Mouse (Mus musculus) limb, embryonic 13.5 days (tissue): ENCODE measurements around the gene Wnt3a. TPM values are rescaled to one million over a fixed set of nuclear protein-coding genes. Genes with fewer than 3 reads are reported as not detected.
A peak's percentile ranks its signal among the peaks of the same experiment; 100 is the strongest.

Experiments used
- ATAC-seq: fragments of 200-750 bp; cut with Nextera tagmentation; 2 replicates; pipeline ENCODE4 v1.8.0; 2017; ENCODE audit warnings: low read depth, moderate number of reproducible peaks, moderate TSS enrichment; ENCODE audit not compliant: low FRiP score
- H3K27ac ChIP-seq: fragments of 300-500 bp; sonication (generic); 2 replicates; pipeline ENCODE4 v1.5.1; 2015; ENCODE audit warnings: inconsistent platforms, mild to moderate bottlenecking, moderate library complexity
- H3K27me3 ChIP-seq: fragments of 300-500 bp; sonication (generic); 2 replicates; pipeline ENCODE4 v1.6.1; 2015; ENCODE audit warnings: mild to moderate bottlenecking, inconsistent platforms
- H3K36me3 ChIP-seq: fragments of 300-500 bp; sonication (generic); 2 replicates; pipeline ENCODE4 v1.6.1; 2015; ENCODE audit warnings: inconsistent platforms, mild to moderate bottlenecking, moderate library complexity
- H3K4me1 ChIP-seq: fragments of 300-500 bp; sonication (generic); 2 replicates; pipeline ENCODE4 v1.6.1; 2015; ENCODE audit warnings: inconsistent platforms
- H3K4me2 ChIP-seq: fragments of 300-500 bp; sonication (generic); replicated peaks from 2 replicates; pipeline ENCODE4 v1.6.1; 2015; ENCODE audit warnings: inconsistent platforms, mild to moderate bottlenecking, moderate library complexity
- H3K4me3 ChIP-seq: fragments of 300-500 bp; sonication (generic); 2 replicates; pipeline ENCODE4 v1.5.1; 2015; ENCODE audit warnings: moderate library complexity, mild to moderate bottlenecking, inconsistent platforms
- H3K9ac ChIP-seq: fragments of 300-500 bp; sonication (generic); 2 replicates; pipeline ENCODE4 v1.6.1; 2015; ENCODE audit warnings: mild to moderate bottlenecking, inconsistent platforms
- H3K9me3 ChIP-seq: fragments of 300-500 bp; sonication (generic); 2 replicates; pipeline ENCODE4 v1.6.1; 2016; ENCODE audit warnings: inconsistent platforms
- WGBS: fragments of 180-500 bp; shearing (Covaris S2); methylation state at CpG from one replicate; pipeline ENCODE4 v1.1.7; 2015; 5-methylcytosine and 5-hydroxymethylcytosine counted together
- polyA plus RNA-seq: library from polyadenylated mRNA; unstranded; fragments of >200 nt; fragmentation: Nextera tagmentation; extraction: Ambion mirVana; gene quantifications from 2 replicates; pipeline ENCODE4 v1.2.1, GENCODE M21; 2015

The Wnt3a gene
- polyA plus RNA-seq, 1 experiment from 2014 or later, result 3.1 TPM

- ATAC-seq, result no peak
- H3K27me3 ChIP-seq, result peaks cover 42% of the 10 kb centered on the region
- 10% methylated on average over 6 of the region's 6 CpGs for WGBS
These were observed 46.7 kb downstream of the Wnt3a start for GRCm38 (mm10) chr11:59243856-59244255.

GRCm38 (mm10) chr11:59241841-59242240, 48.7 kb downstream of the Wnt3a start:
- no peak overlapping the region for H3K4me3 ChIP-seq
- WGBS, result 5% methylated on average over 3 of the region's 3 CpGs

More at GRCm38 (mm10) chr11:59243856-59244255, 46.7 kb downstream of the Wnt3a start:
- no peaks in the 10 kb centered on the region for H3K36me3 ChIP-seq
- no peaks in the 10 kb centered on the region for H3K9me3 ChIP-seq
- H3K4me1 ChIP-seq, result peaks cover 13% of the 10 kb centered on the region
- no peak overlapping the region for H3K4me3 ChIP-seq
- H3K27ac ChIP-seq, result no peak overlapping the region
- H3K9ac ChIP-seq, result no peak overlapping the region
- H3K4me2 ChIP-seq, result no peak overlapping the region

GRCm38 (mm10) chr11:59239796-59240195, 50.8 kb downstream of the Wnt3a start:
- no peaks in the 10 kb centered on the region for H3K36me3 ChIP-seq
- H3K27ac ChIP-seq, result no peak overlapping the region
- peaks cover 24% of the 10 kb centered on the region for H3K4me1 ChIP-seq
- H3K4me3 ChIP-seq, result no peak overlapping the region
- H3K9me3 ChIP-seq, result no peaks in the 10 kb centered on the region
- H3K4me2 ChIP-seq, result no peak overlapping the region
- H3K27me3 ChIP-seq, result peaks cover 37% of the 10 kb centered on the region
- H3K9ac ChIP-seq, result no peak overlapping the region
- WGBS, result 65% methylated on average over 4 of the region's 4 CpGs
- no peak for ATAC-seq

More at GRCm38 (mm10) chr11:59241841-59242240, 48.7 kb downstream of the Wnt3a start:
- ATAC-seq, result no peak
- H3K4me1 ChIP-seq, result peaks cover 24% of the 10 kb centered on the region
- H3K9ac ChIP-seq, result no peak overlapping the region
- H3K27ac ChIP-seq, result no peak overlapping the region
- no peaks in the 10 kb centered on the region for H3K36me3 ChIP-seq
- H3K27me3 ChIP-seq, result peaks cover 33% of the 10 kb centered on the region
- H3K9me3 ChIP-seq, result no peaks in the 10 kb centered on the region
- no peak overlapping the region for H3K4me2 ChIP-seq

GRCm38 (mm10) chr11:59239428-59239785, 51.1 kb downstream of the Wnt3a start:
- WGBS, result 19% methylated on average over 4 of the region's 4 CpGs
- ATAC-seq, result no peak

GRCm38 (mm10) chr11:59238525-59239427, 51.8 kb downstream of the Wnt3a start:
- Histone ChIP-seq H3K4me1 (peaks cover 24% of the 10 kb centered on the region), H3K27me3 (peaks cover 35% of the 10 kb centered on the region), H3K4me3 (no peak overlapping the region), H3K9ac (no peak overlapping the region), H3K27ac (no peak overlapping the region), H3K4me2 (0 out of 2 replicates have a peak overlapping the region, but pooled peaks have one; percentile 0), H3K9me3 (no peaks in the 10 kb centered on the region), H3K36me3 (no peaks in the 10 kb centered on the region)
- 0 out of 2 replicates have a peak, but pooled peaks have one; percentile 48 for ATAC-seq
- 1% methylated on average over 14 of the region's 15 CpGs for WGBS

More at GRCm38 (mm10) chr11:59239428-59239785, 51.1 kb downstream of the Wnt3a start:
- H3K4me1 ChIP-seq, result peaks cover 24% of the 10 kb centered on the region
- no peak overlapping the region for H3K27ac ChIP-seq
- no peaks in the 10 kb centered on the region for H3K36me3 ChIP-seq
- H3K4me3 ChIP-seq, result no peak overlapping the region
- H3K9ac ChIP-seq, result no peak overlapping the region
- H3K4me2 ChIP-seq, result 0 out of 2 replicates have a peak overlapping the region, but pooled peaks have one; percentile 0
- no peaks in the 10 kb centered on the region for H3K9me3 ChIP-seq
- H3K27me3 ChIP-seq, result peaks cover 37% of the 10 kb centered on the region

- 43% methylated on average over 2 of the region's 2 CpGs for WGBS
- Histone ChIP-seq H3K9me3 (no peaks in the 10 kb centered on the region), H3K27me3 (0 out of 2 replicates have a peak, but pooled peaks cover 3% of the 10 kb centered on the region), H3K9ac (no peak overlapping the region), H3K4me3 (no peak overlapping the region), H3K4me2 (no peak overlapping the region), H3K4me1 (peaks cover 8% of the 10 kb centered on the region), H3K36me3 (no peaks in the 10 kb centered on the region), H3K27ac (no peak overlapping the region)
- no peak for ATAC-seq
These were observed 57.8 kb downstream of the Wnt3a start for GRCm38 (mm10) chr11:59232797-59233196.

GRCm38 (mm10) chr11:59230144-59230760, 60.3 kb downstream of the Wnt3a start:
- no peak overlapping the region for H3K4me3 ChIP-seq
- H3K27me3 ChIP-seq, result 0 out of 2 replicates have a peak, but pooled peaks cover 3% of the 10 kb centered on the region
- no peak overlapping the region for H3K4me2 ChIP-seq
- WGBS, result 11% methylated on average over 7 of the region's 7 CpGs
- peaks cover 21% of the 10 kb centered on the region for H3K4me1 ChIP-seq
- no peak for ATAC-seq
- H3K36me3 ChIP-seq, result no peaks in the 10 kb centered on the region
- H3K9ac ChIP-seq, result no peak overlapping the region
- H3K27ac ChIP-seq, result no peak overlapping the region
- H3K9me3 ChIP-seq, result no peaks in the 10 kb centered on the region

GRCm38 (mm10) chr11:59228122-59228953, 62.2 kb downstream of the Wnt3a start, which contains the start of gene Arf1:
TSS of gene Arf1 (minus strand) at chr11:59228270.
- ATAC-seq, result peak; percentile 95
- Histone ChIP-seq H3K4me3 (peak within 1 kb of the TSS; percentile 100), H3K27me3 (no peaks in the 10 kb centered on the region), H3K36me3 (peaks cover 8% of the 10 kb centered on the region), H3K9me3 (no peaks in the 10 kb centered on the region), H3K4me1 (peaks cover 41% of the 10 kb centered on the region), H3K9ac (peak within 1 kb of the TSS; percentile 100), H3K27ac (peak within 1 kb of the TSS; percentile 96), H3K4me2 (peak within 1 kb of the TSS; percentile 94)
- WGBS, result 5% methylated on average over 59 of the region's 59 CpGs

- Histone ChIP-seq H3K4me1 (peaks cover 43% of the 10 kb centered on the region), H3K9ac (peak overlapping the region; percentile 100), H3K4me2 (peak overlapping the region; percentile 94), H3K27ac (peak overlapping the region; percentile 96), H3K4me3 (peak overlapping the region; percentile 100), H3K27me3 (no peaks in the 10 kb centered on the region), H3K9me3 (no peaks in the 10 kb centered on the region), H3K36me3 (peaks cover 15% of the 10 kb centered on the region)
- peak; percentile 85 for ATAC-seq
- WGBS, result 1% methylated on average over 34 of the region's 51 CpGs
These were observed 62.9 kb downstream of the Wnt3a start for GRCm38 (mm10) chr11:59227604-59228121.

- Histone ChIP-seq H3K36me3 (peaks cover 16% of the 10 kb centered on the region), H3K4me3 (peak overlapping the region; percentile 100), H3K27ac (peak overlapping the region; percentile 96; the same call in 1 of the 2 replicates), H3K4me1 (peaks cover 43% of the 10 kb centered on the region), H3K9ac (peak overlapping the region; percentile 100), H3K27me3 (no peaks in the 10 kb centered on the region), H3K9me3 (no peaks in the 10 kb centered on the region), H3K4me2 (peak overlapping the region; percentile 94)
- 3% methylated on average over 21 of the region's 21 CpGs for WGBS
- ATAC-seq, result no peak
These were observed 63.6 kb downstream of the Wnt3a start for GRCm38 (mm10) chr11:59226787-59227603.

- peaks cover 46% of the 10 kb centered on the region for H3K4me1 ChIP-seq
- no peak overlapping the region for H3K27ac ChIP-seq
- H3K4me2 ChIP-seq, result peak overlapping the region; percentile 94
- H3K4me3 ChIP-seq, result peak overlapping the region; percentile 100
- no peak for ATAC-seq
- no peaks in the 10 kb centered on the region for H3K9me3 ChIP-seq
- no peaks in the 10 kb centered on the region for H3K27me3 ChIP-seq
- WGBS, result 56% methylated on average over 3 of the region's 3 CpGs
- H3K36me3 ChIP-seq, result peaks cover 16% of the 10 kb centered on the region
- H3K9ac ChIP-seq, result peak overlapping the region; percentile 100
These were observed 64.3 kb downstream of the Wnt3a start for GRCm38 (mm10) chr11:59226251-59226650.
